Mouse (Mus musculus) fat pad, adult 2 months (tissue): ENCODE measurements at regions not wholly inside any gene's neighbourhood (a gene's known extent, or its start where the extent isn't known, plus 50 kb on each side); places are given as distances from the start of the nearest gene placed in this dataset.

Experiments
- DNase-seq: peaks from one replicate; pipeline ENCODE4 v3.0.0-alpha.2; 2011; ENCODE audit warnings: low read depth, low spot score; ENCODE audit errors: extremely low read depth

GRCm38 (mm10) chr13:60299076-60299475 is 121.9 kb upstream of the Gas1 start:
- no peak for DNase-seq

DNA sequence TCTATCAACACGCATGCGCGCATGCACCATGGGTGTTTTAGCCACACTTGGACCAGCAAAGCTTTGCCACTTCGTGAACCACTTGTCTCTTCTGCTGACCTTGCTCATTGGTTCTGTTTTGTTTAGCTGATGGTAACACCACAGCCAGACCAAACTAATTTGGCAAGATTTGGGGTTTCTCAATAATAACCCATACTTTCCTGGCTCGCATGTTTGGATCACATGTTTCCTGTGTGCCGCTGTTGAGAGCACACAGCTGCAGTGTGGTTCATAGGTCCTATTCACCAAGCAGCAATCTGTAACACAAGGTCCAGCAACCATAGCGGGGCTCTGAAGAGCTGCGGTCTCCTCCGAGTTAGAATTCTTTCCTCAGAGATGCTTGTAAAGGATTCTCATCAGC is 126.4 kb upstream of the Gas1 start:
- DNase-seq = no peak

GRCm38 (mm10) chr13:60305028-60305810 is 128.1 kb upstream of the Gas1 start:
- no peak for DNase-seq

DNA sequence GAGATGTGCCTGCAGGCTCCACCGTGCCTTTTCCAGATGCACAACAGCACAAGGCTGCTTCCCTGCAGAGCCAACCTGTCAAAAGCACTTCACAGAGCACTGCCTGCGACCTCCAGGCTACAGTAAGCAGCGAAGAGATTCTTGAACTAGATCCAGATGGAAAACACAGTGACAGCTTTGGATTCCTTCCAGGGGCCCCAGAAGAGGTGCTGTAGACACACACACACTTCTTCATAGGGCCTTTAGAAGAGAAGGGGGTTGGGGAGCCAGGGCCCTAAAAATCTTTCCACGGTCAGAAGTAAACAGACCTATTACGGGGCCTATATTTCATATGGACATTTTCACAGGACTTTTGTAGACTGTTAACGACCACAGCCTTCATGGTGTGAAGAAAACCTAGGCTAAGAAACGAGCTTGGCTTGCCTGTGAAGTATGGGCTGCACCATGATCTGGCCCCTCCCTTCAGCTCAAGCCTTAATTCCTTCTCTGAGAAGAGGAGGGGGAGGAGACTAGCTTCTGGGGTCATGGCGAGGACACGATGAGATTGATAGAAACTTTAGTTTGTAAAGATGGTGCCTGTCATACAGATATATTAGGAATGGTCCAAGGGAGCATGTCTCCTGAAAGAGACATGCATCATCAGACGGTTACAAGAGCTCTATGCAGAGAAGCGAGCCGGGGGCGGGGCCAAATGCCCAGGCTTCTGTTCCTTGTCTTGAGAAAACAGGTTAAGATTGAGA is 131.1 kb upstream of the Gas1 start:
- no peak for DNase-seq

- DNase-seq = no peak
Observed at GRCm38 (mm10) chr13:60309482-60309881, 132.3 kb upstream of the Gas1 start.

GRCm38 (mm10) chr13:60309926-60310325 is 132.8 kb upstream of the Gas1 start:
- no peak for DNase-seq

- DNase-seq = no peak
Observed at GRCm38 (mm10) chr13:60312397-60313085, 135.4 kb upstream of the Gas1 start.

DNA sequence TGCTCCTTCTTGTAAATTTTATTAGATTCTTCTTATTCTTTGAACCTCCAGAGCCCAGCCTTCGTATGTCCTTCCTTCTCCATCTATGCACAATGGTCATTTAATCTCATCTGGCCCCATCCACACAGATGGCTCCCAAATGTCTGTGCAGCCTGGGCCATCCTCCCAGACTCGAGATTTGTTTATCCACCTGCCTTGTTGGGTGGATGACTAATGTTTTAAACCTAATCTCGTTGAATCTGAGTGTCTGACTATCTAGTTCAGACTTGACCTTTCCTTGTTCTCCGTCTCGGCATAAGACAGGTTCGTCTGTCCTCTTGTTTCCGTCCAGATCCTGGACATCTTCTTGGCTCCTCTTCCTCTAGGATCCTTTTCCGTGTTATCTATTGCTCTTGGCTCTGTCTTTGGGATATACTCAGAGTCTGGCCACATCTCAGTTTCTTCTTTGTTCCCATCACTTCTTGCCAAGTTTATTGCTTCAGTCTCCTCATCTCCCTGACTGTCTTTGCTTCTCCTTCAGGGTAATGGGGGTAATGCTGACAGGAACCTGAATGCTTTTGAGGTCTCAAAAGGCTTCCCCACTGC is 141.4 kb upstream of the Gas1 start:
- no peak for DNase-seq

GRCm38 (mm10) chr13:60319268-60319667 is 142.1 kb upstream of the Gas1 start:
- no peak for DNase-seq

DNA sequence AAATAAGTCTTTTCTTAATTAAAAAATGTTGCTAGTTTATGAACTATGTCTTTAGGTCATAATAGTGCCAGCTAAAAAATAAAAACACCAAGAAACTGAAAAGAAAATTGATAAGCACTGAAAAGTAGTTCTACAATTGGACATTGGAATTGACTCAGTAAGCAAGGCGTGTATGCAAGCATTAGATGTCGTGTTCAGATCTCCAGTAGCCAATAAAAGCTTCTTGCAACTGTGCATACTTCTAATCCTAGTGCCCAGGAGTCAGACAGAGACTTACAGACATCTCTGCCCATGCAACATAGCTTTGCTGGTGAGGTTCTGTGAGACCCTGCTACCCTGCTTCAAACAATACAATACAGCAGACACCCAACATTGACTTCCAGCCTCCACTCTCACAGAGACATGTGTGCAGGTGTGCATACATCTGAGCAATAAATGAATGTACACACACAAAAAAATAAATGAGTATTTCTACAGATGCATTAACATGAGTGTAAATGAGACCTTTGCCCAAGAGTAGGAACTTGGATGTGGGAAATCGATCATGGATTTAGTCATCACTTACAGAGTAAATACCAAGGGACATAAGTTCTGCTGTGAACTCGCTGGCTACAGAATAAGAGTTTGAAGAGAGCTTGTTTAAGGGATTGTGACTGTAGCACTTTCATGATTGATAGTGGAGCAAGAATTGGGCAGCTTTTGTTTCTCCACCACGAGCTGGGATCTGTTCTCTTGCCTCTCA is 142.9 kb upstream of the Gas1 start:
- no peak for DNase-seq

GRCm38 (mm10) chr13:60322579-60322978 is 145.4 kb upstream of the Gas1 start:
- DNase-seq = no peak

DNA sequence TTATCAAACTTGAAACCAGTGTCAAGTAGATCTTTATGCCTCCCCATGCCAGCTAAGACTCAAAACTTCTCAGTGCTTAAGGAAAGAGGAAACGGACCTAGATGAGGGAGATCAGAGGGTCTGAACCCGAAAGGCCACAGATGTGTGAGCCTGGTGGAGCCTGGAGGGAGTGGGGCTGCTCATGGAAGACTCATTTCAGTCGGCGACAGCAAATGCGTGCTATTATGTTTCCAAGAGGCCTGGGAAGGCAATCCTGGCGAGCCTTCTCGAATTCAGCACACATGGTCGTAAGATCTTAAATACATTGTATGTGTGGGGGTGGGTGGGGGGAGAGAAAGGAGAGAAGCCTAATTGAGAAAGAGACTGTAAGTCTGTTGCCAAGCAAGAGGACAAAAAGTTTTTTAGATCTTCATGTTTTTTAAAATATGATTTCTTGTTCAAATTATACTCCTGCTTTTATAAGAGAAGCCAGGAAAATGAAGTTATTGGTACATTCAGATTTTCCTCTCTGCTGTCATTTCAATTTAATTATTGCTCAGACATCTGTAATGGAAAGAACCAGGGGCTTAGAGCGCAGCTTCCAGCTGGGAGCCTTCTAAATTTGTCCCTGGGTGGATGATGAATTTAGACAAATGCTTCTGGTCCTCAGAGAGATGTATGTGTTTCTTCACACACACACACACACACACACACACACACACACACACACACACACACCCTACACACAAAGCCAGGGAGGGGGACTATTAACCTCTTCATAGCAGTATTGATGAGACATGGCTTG is 153.5 kb upstream of the Gas1 start:
- no peak for DNase-seq

DNA sequence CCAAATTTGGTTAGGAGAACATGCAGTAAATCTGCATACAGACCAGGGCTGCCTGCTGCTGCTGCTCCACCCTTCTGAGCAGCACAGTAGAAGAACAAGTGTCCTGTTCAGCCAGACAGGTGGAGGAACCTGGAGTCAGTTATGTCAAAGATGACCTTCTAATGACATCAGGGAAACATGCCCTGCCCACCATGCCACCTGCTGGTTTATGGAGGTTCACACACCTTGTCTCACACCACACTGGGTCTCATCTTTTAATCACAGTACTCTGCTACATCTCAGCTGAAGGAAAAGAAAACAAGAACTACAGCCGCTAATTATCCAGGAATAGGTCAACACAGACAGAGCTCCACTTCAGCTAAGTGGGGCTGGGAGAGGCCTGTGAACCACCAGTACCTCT is 159.0 kb upstream of the Gas1 start:
- DNase-seq = no peak

- no peak for DNase-seq
Observed at GRCm38 (mm10) chr13:60337383-60337782, 160.2 kb upstream of the Gas1 start.

GRCm38 (mm10) chr13:60338107-60338506 is 160.9 kb upstream of the Gas1 start:
- no peak for DNase-seq

GRCm38 (mm10) chr13:60340068-60340467 is 162.9 kb upstream of the Gas1 start:
- DNase-seq = no peak

DNA sequence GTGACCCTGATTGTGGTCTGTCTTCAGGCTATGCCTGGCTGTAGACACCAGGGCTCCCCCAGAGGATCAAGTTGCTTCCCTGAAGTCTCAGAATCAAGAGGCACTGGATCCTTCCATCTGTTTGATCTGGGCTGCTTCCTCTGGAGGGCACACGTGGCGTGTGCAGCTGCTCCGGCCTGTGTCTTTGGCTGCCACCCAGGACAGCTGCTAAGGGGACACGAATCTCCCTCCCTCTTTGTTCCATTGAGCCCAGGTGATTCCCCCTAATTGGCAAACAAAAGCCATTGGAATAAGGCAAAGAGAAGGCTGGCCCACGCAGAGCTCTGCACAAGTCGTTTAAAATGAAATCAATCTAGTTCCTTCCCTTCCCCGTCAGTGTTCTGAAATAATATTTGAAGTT is 170.7 kb upstream of the Gas1 start:
- DNase-seq = no peak

- DNase-seq = no peak
Observed at GRCm38 (mm10) chr13:60348438-60348837, 171.3 kb upstream of the Gas1 start.

- no peak for DNase-seq
Observed at GRCm38 (mm10) chr13:60355707-60356490, 178.7 kb upstream of the Gas1 start.
